Mouse (Mus musculus) gastrocnemius, postnatal 25 days (tissue): Measurements from ENCODE around the gene Gm14408. TPM values are rescaled to one million over a fixed set of nuclear protein-coding genes. Genes with fewer than 3 reads are reported as not detected.
"Not testable (repeated sequence)": the region's sequence is repeated elsewhere in the genome, so short reads cannot be mapped to it uniquely, and the experiment has no call there.

Experiments used
- DNase-seq: peaks from one replicate; pipeline ENCODE4 v3.0.0; 2022
- long read RNA-seq, 2 experiments: library from polyadenylated mRNA; stranded (forward); transcript quantifications; one replicate each; pipeline ENCODE4 v2.0.0; 2021
- total RNA-seq, 2 experiments: library from RNA; stranded (reverse); gene quantifications; 1 replicate in 1 of 2; 2 replicates in 1 of 2; pipeline ENCODE4 v1.2.3; 2021

The Gm14408 gene
- not detected for total RNA-seq
- long read RNA-seq, experiment 1: 0 reads
- long read RNA-seq, experiment 2: 0 reads

DNA sequence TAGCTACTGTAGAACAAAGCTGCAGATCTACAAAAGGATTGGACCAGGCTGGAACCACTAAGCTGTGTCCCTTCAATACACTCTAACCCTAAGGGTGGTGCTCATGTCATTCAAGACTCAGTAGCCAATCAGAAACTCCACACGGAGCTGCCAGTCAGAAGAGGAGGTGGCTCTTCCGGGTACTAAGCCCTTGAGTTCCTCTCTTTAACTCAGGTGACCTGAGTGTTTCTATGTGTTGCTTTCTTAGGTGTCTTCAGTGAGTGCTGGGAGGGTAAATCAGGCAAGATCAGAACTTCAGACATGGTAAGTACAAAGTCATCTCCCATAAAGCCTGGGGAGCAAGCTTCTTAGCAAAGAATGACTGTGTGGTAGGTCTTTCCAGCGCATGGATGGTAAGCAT is at the start of gene Gm14408:
Gene Gm14408 (plus strand): TSS at position 301 of the 400 bp plus-strand sequence.
- not testable (repeated sequence) for DNase-seq

DNA sequence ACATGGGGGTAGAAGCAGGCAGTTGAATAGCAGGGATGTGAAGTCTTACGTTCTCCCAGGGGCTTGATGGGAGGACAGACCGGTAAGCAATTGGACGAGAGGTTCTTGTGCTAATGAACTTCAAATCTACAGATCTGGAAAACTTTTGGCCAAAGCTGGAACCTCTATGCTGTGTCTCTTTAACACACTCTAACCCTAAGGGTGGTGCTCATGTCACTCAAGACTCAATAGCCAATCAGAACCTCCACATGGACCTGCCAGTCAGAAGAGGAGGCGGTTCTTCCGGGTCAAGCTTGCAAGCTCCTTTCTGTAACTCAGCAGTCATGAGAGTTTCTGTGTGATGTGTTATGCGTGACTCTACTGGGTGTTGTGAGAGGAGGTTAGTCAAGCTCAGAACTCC is 32.6 kb upstream of the Gm14408 start, which contains the start of gene Gm14295:
Gene Gm14295 (plus strand): TSS at position 301 of the 400 bp plus-strand sequence.
- DNase-seq: not testable (repeated sequence)

DNA sequence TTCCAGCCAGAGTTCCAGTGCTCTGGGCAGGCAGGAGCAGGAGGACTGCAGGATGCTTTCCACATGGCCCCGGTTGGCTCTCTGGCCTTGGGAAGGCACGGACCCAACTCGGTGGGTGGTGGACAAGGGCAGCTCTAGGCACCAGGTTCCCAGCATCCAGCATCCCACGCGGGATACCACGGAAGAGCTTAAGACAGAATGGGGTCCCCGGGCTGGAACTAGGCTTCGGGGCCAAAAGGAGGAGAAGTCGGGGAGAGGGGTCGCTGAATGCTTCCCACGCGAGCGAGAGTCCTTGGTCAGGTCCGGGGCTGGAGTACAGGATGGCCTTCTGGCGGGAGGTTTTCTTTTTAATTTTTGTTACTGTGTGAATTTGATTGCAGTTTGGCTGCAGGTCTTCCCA is 32.2 kb upstream of the Gm14408 start:
- peak; percentile 2 for DNase-seq

Other genes starting within 250 kb of the Gm14408 start
- gene Gm14308, start 194.8 kb upstream of the Gm14408 start, total RNA-seq: 1 to 10 TPM in 1 of 2 experiments, not detected in 1; 1.7 TPM
- 10 to 100 TPM in 1 of 2 experiments, 1 to 10 TPM in 1; 8.8 to 10.5 TPM for gene Zfp973, start 160.6 kb upstream of the Gm14408 start, total RNA-seq
- 1 to 10 TPM; 6.2 to 8.9 TPM for gene Gm14305, start 122.8 kb upstream of the Gm14408 start, total RNA-seq
- gene Gm14295, start 32.5 kb upstream of the Gm14408 start, total RNA-seq: 10 to 100 TPM in 1 of 2 experiments, 1 to 10 TPM in 1; 5.9 to 10.5 TPM
- gene Gm14296, start 96.7 kb downstream of the Gm14408 start, total RNA-seq: 1 to 10 TPM; 3.0 to 3.8 TPM
- 10 to 100 TPM; 20.6 to 21.1 TPM for gene Gm14419, start 169.8 kb downstream of the Gm14408 start, total RNA-seq
- under 1 TPM; 0.75 to 0.82 TPM for gene Gm14401, start 243.2 kb downstream of the Gm14408 start, total RNA-seq